Mouse (Mus musculus) limb, embryonic 11.5 days (tissue): Measurements from ENCODE around the gene Hoxd12. TPM values are rescaled to one million over a fixed set of nuclear protein-coding genes. Genes with fewer than 3 reads are reported as not detected.

Source experiments
- ATAC-seq: fragments of 200-750 bp; cut with Nextera tagmentation; 2 replicates; pipeline ENCODE4 v1.8.0; 2017; ENCODE audit warnings: low read depth; ENCODE audit not compliant: insufficient number of reproducible peaks, low FRiP score, low TSS enrichment
- DNase-seq: peaks from one replicate; pipeline ENCODE4 v3.0.0-alpha.2; 2015; ENCODE audit warnings: low spot score
- H3K27ac ChIP-seq: fragments of 300-500 bp; sonication (generic); replicated peaks from 2 replicates; pipeline ENCODE4 v1.5.1; 2014; ENCODE audit warnings: low read depth, mild to moderate bottlenecking, low read length
- H3K27me3 ChIP-seq: fragments of 300-500 bp; sonication (generic); 2 replicates; pipeline ENCODE4 v1.6.1; 2014; ENCODE audit warnings: mild to moderate bottlenecking, low read length, mixed read lengths; ENCODE audit not compliant: control insufficient read depth, insufficient read depth
- H3K36me3 ChIP-seq: fragments of 300-500 bp; sonication (generic); 2 replicates; pipeline ENCODE4 v1.6.1; 2014; ENCODE audit warnings: mild to moderate bottlenecking, low read length, moderate library complexity, mixed read lengths; ENCODE audit not compliant: control insufficient read depth, insufficient read depth
- H3K4me1 ChIP-seq: fragments of 300-500 bp; sonication (generic); 2 replicates; pipeline ENCODE4 v1.6.1; 2014; ENCODE audit warnings: low read length, mixed read lengths; ENCODE audit not compliant: control insufficient read depth, insufficient read depth
- H3K4me2 ChIP-seq: fragments of 300-500 bp; sonication (generic); 2 replicates; pipeline ENCODE4 v1.6.1; 2014; ENCODE audit warnings: low read depth, mild to moderate bottlenecking, moderate library complexity; ENCODE audit not compliant: severe bottlenecking
- H3K4me3 ChIP-seq: fragments of 300-500 bp; sonication (generic); 2 replicates; pipeline ENCODE4 v1.5.1; 2014; ENCODE audit warnings: low read depth, low read length
- H3K9ac ChIP-seq: fragments of 300-500 bp; sonication (generic); 2 replicates; pipeline ENCODE4 v1.6.1; 2014; ENCODE audit warnings: mild to moderate bottlenecking, low read length
- H3K9me3 ChIP-seq: fragments of 300-500 bp; sonication (generic); 2 replicates; pipeline ENCODE4 v1.6.1; 2016; ENCODE audit warnings: low read length; ENCODE audit not compliant: control insufficient read depth
- WGBS: fragments of 180-500 bp; shearing (Covaris S2); extraction: QIAGEN DNeasy Blood & Tissue Kit; methylation state at CpG from one replicate; pipeline ENCODE4 v1.1.7; 2014; 5-methylcytosine and 5-hydroxymethylcytosine counted together
- polyA plus RNA-seq: library from polyadenylated mRNA; unstranded; fragments of >200 nt; fragmentation: Nextera tagmentation; extraction: Ambion mirVana; gene quantifications from 2 replicates; pipeline ENCODE4 v1.2.1, GENCODE M21; 2014

The Hoxd12 gene
- polyA plus RNA-seq, 1 experiment from 2014 or later = 80.7 TPM

DNA sequence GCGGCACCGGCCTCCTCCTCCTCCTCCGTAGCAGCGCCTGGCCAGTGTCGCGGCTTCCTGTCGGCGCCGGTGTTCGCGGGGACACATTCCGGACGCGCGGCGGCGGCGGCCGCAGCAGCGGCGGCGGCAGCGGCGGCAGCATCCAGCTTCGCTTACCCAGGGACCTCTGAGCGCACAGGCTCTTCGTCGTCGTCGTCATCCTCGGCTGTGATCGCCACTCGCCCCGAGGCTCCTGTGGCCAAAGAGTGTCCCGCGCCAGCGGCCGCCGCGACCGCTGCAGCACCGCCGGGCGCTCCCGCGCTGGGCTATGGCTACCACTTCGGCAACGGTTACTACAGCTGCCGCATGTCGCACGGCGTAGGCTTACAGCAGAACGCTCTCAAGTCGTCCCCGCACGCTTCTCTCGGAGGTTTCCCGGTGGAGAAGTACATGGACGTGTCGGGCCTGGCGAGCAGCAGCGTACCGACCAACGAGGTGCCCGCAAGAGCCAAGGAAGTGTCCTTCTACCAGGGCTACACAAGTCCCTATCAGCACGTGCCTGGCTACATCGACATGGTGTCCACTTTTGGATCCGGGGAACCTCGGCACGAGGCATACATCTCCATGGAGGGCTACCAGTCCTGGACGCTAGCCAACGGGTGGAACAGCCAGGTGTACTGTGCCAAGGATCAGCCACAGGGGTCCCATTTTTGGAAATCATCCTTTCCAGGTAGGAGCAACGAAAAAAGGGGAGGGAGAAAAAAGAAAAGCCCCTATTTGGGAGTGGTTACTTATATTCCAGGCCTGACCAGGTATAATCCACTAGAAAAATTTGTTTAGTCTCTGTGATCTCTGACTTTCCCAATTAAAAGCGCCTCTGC lies 6.2 kb upstream of the Hoxd12 start:
- Histone ChIP-seq H3K36me3 (no peaks in the 10 kb centered on the region), H3K27ac (peak overlapping the region; percentile 84), H3K27me3 (peaks cover 45% of the 10 kb centered on the region), H3K4me1 (peaks cover 7% of the 10 kb centered on the region; the same call in 1 of the 2 replicates), H3K9ac (peak overlapping the region; percentile 90), H3K9me3 (no peaks in the 10 kb centered on the region), H3K4me3 (peak overlapping the region; percentile 63), H3K4me2 (peak overlapping the region; percentile 88)
- WGBS = under 1% methylated on average over 62 of the region's 74 CpGs
- DNase-seq (no peak), ATAC-seq (peak; percentile 23; the same call in 1 of the 2 replicates)

DNA sequence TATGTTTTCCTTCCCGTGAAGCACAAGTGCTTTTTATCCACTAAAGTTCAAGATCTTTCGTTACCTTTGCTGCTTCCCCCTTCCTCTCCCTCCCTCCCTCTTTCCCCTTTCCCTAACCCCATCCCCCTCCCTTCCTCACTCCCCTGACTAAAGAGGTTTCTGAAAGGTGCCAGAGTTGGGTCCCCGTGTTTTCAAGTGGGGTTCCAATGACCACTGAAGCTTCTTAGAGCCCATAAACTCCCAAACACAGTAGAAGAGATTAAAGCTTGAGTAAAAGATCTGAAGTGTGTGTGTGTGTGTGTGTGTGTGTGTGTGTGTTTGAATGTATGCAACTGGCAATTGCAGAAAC lies 5.6 kb upstream of the Hoxd12 start:
- peak overlapping the region; percentile 63 for H3K4me3 ChIP-seq
- peaks cover 44% of the 10 kb centered on the region for H3K27me3 ChIP-seq
- DNase-seq (peak; percentile 42), ATAC-seq (no peak)
- H3K4me2 ChIP-seq = peak overlapping the region; percentile 88
- peaks cover 13% of the 10 kb centered on the region; the same call in 1 of the 2 replicates for H3K4me1 ChIP-seq
- peak overlapping the region; percentile 84 for H3K27ac ChIP-seq
- H3K9me3 ChIP-seq = no peaks in the 10 kb centered on the region
- WGBS = 0% methylated on average over 3 of the region's 3 CpGs
- no peaks in the 10 kb centered on the region for H3K36me3 ChIP-seq
- H3K9ac ChIP-seq = peak overlapping the region; percentile 90

DNA sequence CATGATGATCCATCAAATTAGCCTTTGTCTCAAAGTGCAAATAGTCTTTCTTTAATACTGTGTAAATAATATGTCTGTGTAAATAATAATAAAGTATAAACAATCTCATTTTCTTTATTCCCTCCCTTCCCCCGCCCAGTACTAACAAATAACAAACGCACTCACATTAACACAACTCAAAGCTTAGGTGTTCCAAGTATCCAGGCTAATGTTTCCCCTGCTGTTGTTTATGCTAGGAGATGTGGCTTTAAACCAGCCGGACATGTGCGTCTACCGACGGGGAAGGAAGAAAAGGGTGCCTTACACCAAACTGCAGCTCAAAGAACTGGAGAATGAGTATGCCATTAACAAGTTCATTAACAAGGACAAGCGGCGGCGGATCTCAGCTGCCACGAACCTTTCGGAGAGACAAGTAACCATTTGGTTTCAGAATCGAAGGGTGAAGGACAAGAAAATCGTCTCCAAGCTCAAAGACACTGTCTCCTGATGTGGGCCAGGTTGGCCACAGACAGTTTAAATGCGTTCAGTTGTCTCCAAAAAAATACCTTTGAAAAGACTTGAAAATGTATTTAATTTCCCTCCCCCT lies 5.1 kb upstream of the Hoxd12 start:
- WGBS = under 1% methylated on average over 14 of the region's 14 CpGs
- H3K27ac ChIP-seq = 0 out of 2 replicates have a peak overlapping the region, but pooled peaks have one; percentile 5

DNA sequence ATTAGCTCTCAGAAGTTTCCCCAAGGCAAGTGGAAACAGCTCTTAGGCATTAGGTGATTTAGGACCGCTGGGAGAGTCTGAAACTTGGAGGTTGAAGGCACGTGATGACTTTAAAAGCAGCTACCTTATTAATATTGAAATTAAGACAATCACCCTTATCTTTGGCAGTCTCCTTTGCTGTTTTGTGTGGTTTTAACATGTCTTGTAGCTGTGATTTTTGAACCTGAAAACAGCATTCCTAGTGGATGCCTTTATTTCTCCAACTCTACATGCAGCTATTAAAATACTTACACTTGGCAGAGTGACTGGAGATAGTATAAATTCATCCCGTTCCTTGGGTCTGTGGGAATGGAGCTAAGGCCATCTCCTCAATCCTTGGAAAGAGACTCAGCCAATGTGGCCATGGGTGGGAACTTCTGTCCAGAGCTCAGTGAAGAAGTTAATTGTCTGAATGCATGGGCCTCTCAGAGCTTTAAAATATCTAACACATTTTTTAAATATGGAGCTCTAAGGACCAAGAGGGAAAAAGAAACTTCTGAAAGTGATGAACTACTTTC lies 4.1 kb upstream of the Hoxd12 start:
- DNase-seq = no peak
- H3K4me3 ChIP-seq = peak overlapping the region; percentile 63
- peaks cover 43% of the 10 kb centered on the region for H3K27me3 ChIP-seq
- peak overlapping the region; percentile 47 for H3K4me2 ChIP-seq
- WGBS = 3% methylated on average over 3 of the region's 3 CpGs
- H3K4me1 ChIP-seq = peaks cover 18% of the 10 kb centered on the region
- no peaks in the 10 kb centered on the region for H3K36me3 ChIP-seq
- no peak for ATAC-seq
- peak overlapping the region; percentile 50 for H3K9ac ChIP-seq
- H3K27ac ChIP-seq = no peak overlapping the region
- H3K9me3 ChIP-seq = no peaks in the 10 kb centered on the region

More for the DNA sequence above, 5.1 kb upstream of the Hoxd12 start:
- peak; percentile 62 for DNase-seq
- H3K4me2 ChIP-seq = peak overlapping the region; percentile 88
- peaks cover 17% of the 10 kb centered on the region for H3K4me1 ChIP-seq
- no peaks in the 10 kb centered on the region for H3K36me3 ChIP-seq
- peak overlapping the region; percentile 63 for H3K4me3 ChIP-seq
- H3K27me3 ChIP-seq = peaks cover 44% of the 10 kb centered on the region
- no peak for ATAC-seq
- H3K9ac ChIP-seq = peak overlapping the region; percentile 90
- no peaks in the 10 kb centered on the region for H3K9me3 ChIP-seq

DNA sequence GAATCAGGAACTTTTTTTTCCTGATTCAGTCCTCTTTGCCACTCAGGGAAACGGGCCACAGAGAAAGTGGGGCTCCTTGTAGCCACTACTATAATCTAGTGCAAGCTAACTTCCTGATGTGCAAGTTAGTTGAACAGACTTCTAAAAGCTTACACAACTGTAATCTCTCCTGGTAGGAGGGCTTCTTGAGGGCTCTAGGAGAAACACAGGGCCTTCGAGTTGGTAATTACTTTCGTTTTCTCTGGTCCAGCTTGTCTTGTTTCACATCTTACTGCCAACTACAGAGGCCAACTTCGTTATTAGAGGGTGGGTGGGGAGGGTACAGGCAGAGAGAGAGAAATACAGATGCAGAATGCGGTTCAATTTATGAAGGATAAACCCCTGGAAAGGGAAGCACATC lies 3.0 kb upstream of the Hoxd12 start:
- DNase-seq (peak; percentile 40), ATAC-seq (no peak)
- WGBS = under 1% methylated on average over 5 of the region's 5 CpGs
- Histone ChIP-seq H3K27ac (0 out of 2 replicates have a peak overlapping the region, but pooled peaks have one; percentile 74), H3K27me3 (peaks cover 36% of the 10 kb centered on the region), H3K4me3 (peak overlapping the region; percentile 28), H3K9ac (peak overlapping the region; percentile 55), H3K9me3 (no peaks in the 10 kb centered on the region), H3K4me2 (peak overlapping the region; percentile 47), H3K4me1 (peaks cover 18% of the 10 kb centered on the region), H3K36me3 (no peaks in the 10 kb centered on the region)

DNA sequence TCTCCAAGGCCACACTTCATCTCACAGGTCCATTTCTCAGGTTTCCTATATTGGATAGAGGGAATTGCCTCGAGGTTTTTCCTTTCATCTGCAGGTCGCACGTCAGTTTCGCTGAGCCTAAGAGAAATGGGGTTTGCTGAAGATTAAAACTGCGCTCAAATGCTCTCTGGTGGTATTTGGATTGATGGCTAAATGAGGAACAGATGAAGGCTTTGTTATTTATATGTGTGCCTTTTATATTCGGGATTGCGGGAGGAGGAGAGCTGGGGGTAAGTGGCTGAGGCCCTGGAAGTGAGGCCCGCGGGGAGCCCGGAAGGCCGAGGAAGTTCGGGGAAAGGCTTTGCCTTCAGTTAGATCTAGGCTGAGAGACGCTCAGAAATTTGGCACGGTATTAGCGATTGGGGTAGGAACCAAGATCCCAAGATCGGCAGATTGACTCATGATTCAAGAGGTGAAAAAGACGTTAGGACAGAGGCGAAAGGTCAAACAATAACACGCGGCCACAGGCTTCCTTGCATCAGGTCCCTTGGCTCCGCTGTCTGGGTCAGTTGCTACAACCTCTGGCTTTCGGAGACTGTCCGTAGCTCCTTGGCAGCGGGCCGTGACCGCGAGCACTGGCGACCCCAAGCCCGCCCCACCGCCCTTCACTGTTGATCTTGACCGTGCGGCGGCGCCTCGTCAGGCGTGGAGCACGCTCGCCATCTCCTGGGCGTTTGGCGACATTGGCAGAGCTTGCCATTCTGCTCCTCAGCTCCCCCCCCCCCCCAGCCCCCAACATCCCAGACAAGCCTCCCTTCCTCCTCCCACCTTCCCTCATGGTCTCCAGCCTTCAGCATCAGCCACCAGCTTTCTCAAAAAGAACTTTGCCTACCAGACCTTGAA lies 2.1 kb upstream of the Hoxd12 start:
- peaks cover 18% of the 10 kb centered on the region for H3K4me1 ChIP-seq
- no peaks in the 10 kb centered on the region for H3K9me3 ChIP-seq
- peak overlapping the region; percentile 60 for H3K9ac ChIP-seq
- peaks cover 34% of the 10 kb centered on the region for H3K27me3 ChIP-seq
- H3K36me3 ChIP-seq = no peaks in the 10 kb centered on the region
- ATAC-seq (peak; percentile 34), DNase-seq (peak; percentile 91)
- peak overlapping the region; percentile 28 for H3K4me3 ChIP-seq
- peak overlapping the region; percentile 47 for H3K4me2 ChIP-seq
- peak overlapping the region; percentile 90 for H3K27ac ChIP-seq
- under 1% methylated on average over 40 of the region's 40 CpGs for WGBS

DNA sequence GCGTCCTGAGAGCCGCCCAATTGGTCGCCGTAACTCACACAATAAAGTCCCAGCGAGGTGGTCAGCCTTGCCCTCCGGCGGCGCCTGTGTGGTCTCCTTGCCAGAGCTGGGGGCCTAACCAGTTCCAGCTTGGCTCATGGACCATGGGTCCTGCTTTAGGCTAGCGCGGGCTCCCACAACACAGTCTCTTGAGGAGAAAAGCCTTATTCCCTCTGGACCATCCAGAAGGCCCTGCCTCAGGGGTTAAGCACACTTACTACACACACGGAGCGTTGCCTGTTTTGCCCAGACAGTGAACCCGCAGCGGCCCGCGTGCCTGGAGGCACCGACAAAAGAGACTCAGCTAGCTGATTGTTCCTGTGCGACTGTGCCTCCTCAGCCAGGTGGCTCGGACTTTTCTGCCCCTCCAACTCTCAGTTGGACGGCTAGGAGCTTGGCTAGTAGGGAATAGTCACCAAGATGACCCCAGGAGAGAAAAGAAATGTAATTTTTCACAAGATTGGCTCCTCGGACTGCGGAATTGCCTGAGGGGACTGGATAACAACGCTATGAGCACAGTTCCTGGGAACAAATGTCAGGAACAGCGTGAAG lies 883 bp upstream of the Hoxd12 start:
- WGBS = under 1% methylated on average over 24 of the region's 24 CpGs
- DNase-seq = peak; percentile 88
- H3K4me1 ChIP-seq = peaks cover 15% of the 10 kb centered on the region
- ATAC-seq = peak; percentile 45; the same call in 1 of the 2 replicates
- H3K4me2 ChIP-seq = peak overlapping the region; percentile 47
- no peaks in the 10 kb centered on the region for H3K36me3 ChIP-seq
- peak overlapping the region; percentile 52 for H3K4me3 ChIP-seq
- no peaks in the 10 kb centered on the region for H3K9me3 ChIP-seq
- peak overlapping the region; percentile 90 for H3K27ac ChIP-seq
- H3K27me3 ChIP-seq = peaks cover 27% of the 10 kb centered on the region
- H3K9ac ChIP-seq = peak overlapping the region; percentile 90
